Mouse (Mus musculus): ENCODE measurements around the gene Serpinc1. TPM values are rescaled to one million over a fixed set of nuclear protein-coding genes. Genes with fewer than 3 reads are reported as not detected.
"Not testable (repeated sequence)": the region's sequence is repeated elsewhere in the genome, so short reads cannot be mapped to it uniquely, and the experiment has no call there.

The Serpinc1 gene
- 10 to 100 TPM in 6 of 26 experiments, 1 to 10 TPM in 20; 3.6 to 14.5 (median 7.2) TPM for total RNA-seq (2018; cell fraction: chromatin; rRNA removed)
- under 1 TPM in 20 of 26 experiments, not detected in 6; 0.05 to 0.62 (median 0.25) TPM for total RNA-seq (2018; cell fraction: cytosol; rRNA removed)
- total RNA-seq (2018; cell fraction: nucleus; rRNA removed): 10 to 100 TPM in 2 of 26 experiments, 1 to 10 TPM in 24; 1.5 to 10.2 (median 4.6) TPM
- 0.33 to 0.57 TPM (median 0.42 TPM) in 3 replicates for polyA plus RNA-seq (2018)

GRCm38 (mm10) chr1:160978071-160978735 is at the start of gene Serpinc1:
Gene Serpinc1, plus strand, starts transcription at chr1:160978585.
- no peak within 1 kb of the TSS for H3K4me3 ChIP-seq (ENCODE audit: inconsistent target)
- H3K27ac ChIP-seq: no peak within 1 kb of the TSS
- 70% methylated on average over 4 of the region's 4 CpGs for WGBS (ENCODE audit: missing documents)
- H3K36me3 ChIP-seq (ENCODE audit: inconsistent target): peaks cover 7% of the 10 kb centered on the region; the same call in 1 of the 2 replicates
- no peaks in the 10 kb centered on the region for H3K79me2 ChIP-seq (ENCODE audit: inconsistent target)

GRCm38 (mm10) chr1:160931320-160931719 is 47.1 kb upstream of the Serpinc1 start:
- H3K4me3 ChIP-seq (ENCODE audit: inconsistent target): no peak overlapping the region
- H3K27ac ChIP-seq: no peak overlapping the region
- H3K79me2 ChIP-seq (ENCODE audit: inconsistent target): peaks cover 73% of the 10 kb centered on the region
- H3K36me3 ChIP-seq (ENCODE audit: inconsistent target): peaks cover 22% of the 10 kb centered on the region

- H3K4me3 ChIP-seq (ENCODE audit: inconsistent target): no peak overlapping the region
- no peak overlapping the region for H3K27ac ChIP-seq
- peaks cover 38% of the 10 kb centered on the region for H3K36me3 ChIP-seq (ENCODE audit: inconsistent target)
- 88% methylated on average over 4 of the region's 4 CpGs for WGBS (ENCODE audit: missing documents)
- H3K79me2 ChIP-seq (ENCODE audit: inconsistent target): peaks cover 53% of the 10 kb centered on the region
Measured at GRCm38 (mm10) chr1:160933896-160934482, 44.4 kb upstream of the Serpinc1 start.

DNA sequence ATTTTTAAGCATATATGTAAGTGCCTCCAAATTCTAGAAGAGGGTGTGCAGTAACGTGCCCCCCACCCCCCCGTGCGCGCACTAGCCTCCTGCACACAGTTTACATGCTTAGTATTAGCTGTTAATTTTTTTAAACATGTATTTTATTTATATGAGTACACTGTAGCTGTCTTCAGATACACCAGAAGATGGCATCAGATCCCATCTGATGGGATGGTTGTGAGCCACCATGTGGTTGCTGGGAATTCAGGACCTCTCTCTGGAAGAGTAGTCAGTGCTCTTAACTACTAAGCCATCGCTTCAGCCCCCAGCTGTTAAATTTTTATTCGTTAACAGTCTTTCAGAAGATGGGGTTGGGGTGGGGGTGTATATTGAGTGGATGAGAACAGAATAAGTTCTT is 42.8 kb upstream of the Serpinc1 start:
- Histone ChIP-seq H3K27ac (no peak overlapping the region), H3K79me2 (ENCODE audit: inconsistent target) (peaks cover 41% of the 10 kb centered on the region; the same call in 1 of the 2 replicates), H3K4me3 (ENCODE audit: inconsistent target) (no peak overlapping the region), H3K36me3 (ENCODE audit: inconsistent target) (peaks cover 43% of the 10 kb centered on the region)
- WGBS (ENCODE audit: missing documents): 90% methylated on average over 3 of the region's 6 CpGs

DNA sequence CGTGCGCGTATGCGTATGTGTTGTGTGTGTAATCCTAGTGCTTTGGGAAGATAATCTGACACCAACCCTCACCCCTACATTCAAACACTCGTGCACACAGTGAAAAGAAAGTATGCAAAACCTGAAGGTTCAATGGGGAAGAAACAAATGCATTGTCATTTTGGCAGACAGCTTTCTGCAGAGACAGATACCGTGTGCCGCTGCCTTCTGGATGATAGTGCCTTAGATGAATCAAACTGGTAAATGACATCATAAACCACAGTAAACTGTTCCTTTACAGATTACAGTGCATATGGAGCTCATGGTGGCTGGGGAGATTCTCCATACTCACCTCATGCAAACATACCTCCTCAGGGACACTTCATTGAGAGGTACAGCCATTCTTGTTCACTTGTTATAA is 15.2 kb upstream of the Serpinc1 start:
- WGBS (ENCODE audit: missing documents): 97% methylated on average over 7 of the region's 7 CpGs
- no peaks in the 10 kb centered on the region for H3K79me2 ChIP-seq (ENCODE audit: inconsistent target)
- peaks cover 82% of the 10 kb centered on the region for H3K36me3 ChIP-seq (ENCODE audit: inconsistent target)
- no peak overlapping the region for H3K4me3 ChIP-seq (ENCODE audit: inconsistent target)
- H3K27ac ChIP-seq: no peak overlapping the region

- Histone ChIP-seq H3K4me3 (ENCODE audit: inconsistent target) (no peak overlapping the region), H3K79me2 (ENCODE audit: inconsistent target) (no peaks in the 10 kb centered on the region), H3K36me3 (ENCODE audit: inconsistent target) (peaks cover 75% of the 10 kb centered on the region), H3K27ac (no peak overlapping the region)
- 100% methylated on average over 1 of the region's 1 CpGs for WGBS (ENCODE audit: missing documents)
Measured at GRCm38 (mm10) chr1:160967268-160967667, 11.1 kb upstream of the Serpinc1 start.

DNA sequence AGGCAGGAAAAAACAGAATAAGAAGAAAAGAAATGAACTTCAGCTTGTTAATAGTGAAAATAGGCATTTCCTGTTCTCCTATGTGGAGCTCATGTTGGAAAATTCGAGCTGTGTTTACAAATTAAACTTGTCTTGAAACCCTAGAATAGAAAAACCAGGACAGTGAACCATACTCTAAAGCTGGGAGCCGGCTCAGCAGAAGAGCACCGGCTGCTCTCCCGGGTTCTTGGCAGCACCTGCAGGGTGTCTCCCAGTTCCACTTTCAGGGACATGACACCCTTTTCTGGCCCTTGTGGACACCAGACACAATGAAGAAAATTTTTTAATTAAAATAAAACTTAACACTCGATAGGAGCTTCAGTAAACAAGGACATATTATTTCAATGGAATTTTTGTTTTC is 9.7 kb upstream of the Serpinc1 start:
- 92% methylated on average over 5 of the region's 5 CpGs for WGBS (ENCODE audit: missing documents)

GRCm38 (mm10) chr1:160980021-160980420 is 1.6 kb downstream of the Serpinc1 start:
- Histone ChIP-seq H3K36me3 (ENCODE audit: inconsistent target) (no peaks in the 10 kb centered on the region), H3K4me3 (ENCODE audit: inconsistent target) (no peak overlapping the region), H3K27ac (no peak overlapping the region), H3K79me2 (ENCODE audit: inconsistent target) (no peaks in the 10 kb centered on the region)
- WGBS (ENCODE audit: missing documents): 61% methylated on average over 5 of the region's 5 CpGs

More for the DNA sequence above, 9.7 kb upstream of the Serpinc1 start:
- H3K4me3 ChIP-seq (ENCODE audit: inconsistent target): no peak overlapping the region
- no peaks in the 10 kb centered on the region for H3K79me2 ChIP-seq (ENCODE audit: inconsistent target)
- no peak overlapping the region for H3K27ac ChIP-seq
- peaks cover 66% of the 10 kb centered on the region for H3K36me3 ChIP-seq (ENCODE audit: inconsistent target)

- Histone ChIP-seq H3K27ac (no peak overlapping the region), H3K4me3 (ENCODE audit: inconsistent target) (no peak overlapping the region), H3K79me2 (ENCODE audit: inconsistent target) (no peaks in the 10 kb centered on the region), H3K36me3 (ENCODE audit: inconsistent target) (no peaks in the 10 kb centered on the region)
- WGBS (ENCODE audit: missing documents): 95% methylated on average over 8 of the region's 8 CpGs
Measured at GRCm38 (mm10) chr1:160980537-160981234, 2.3 kb downstream of the Serpinc1 start.

GRCm38 (mm10) chr1:160981337-160981736 is 3.0 kb downstream of the Serpinc1 start:
- no peak overlapping the region for H3K4me3 ChIP-seq (ENCODE audit: inconsistent target)
- WGBS (ENCODE audit: missing documents): 100% methylated on average over 1 of the region's 4 CpGs
- H3K79me2 ChIP-seq (ENCODE audit: inconsistent target): no peaks in the 10 kb centered on the region
- no peak overlapping the region for H3K27ac ChIP-seq
- H3K36me3 ChIP-seq (ENCODE audit: inconsistent target): no peaks in the 10 kb centered on the region

GRCm38 (mm10) chr1:160982887-160983286 is 4.5 kb downstream of the Serpinc1 start:
- H3K79me2 ChIP-seq (ENCODE audit: inconsistent target): no peaks in the 10 kb centered on the region
- H3K27ac ChIP-seq: no peak overlapping the region
- no peaks in the 10 kb centered on the region for H3K36me3 ChIP-seq (ENCODE audit: inconsistent target)
- no peak overlapping the region for H3K4me3 ChIP-seq (ENCODE audit: inconsistent target)
- WGBS (ENCODE audit: missing documents): 83% methylated on average over 3 of the region's 3 CpGs

GRCm38 (mm10) chr1:160984731-160985130 is 6.3 kb downstream of the Serpinc1 start:
- not testable (repeated sequence) for H3K79me2 ChIP-seq (ENCODE audit: inconsistent target); H3K4me3 ChIP-seq (ENCODE audit: inconsistent target); H3K27ac ChIP-seq; H3K36me3 ChIP-seq (ENCODE audit: inconsistent target)
- WGBS (ENCODE audit: missing documents): 83% methylated on average over 1 of the region's 1 CpGs

DNA sequence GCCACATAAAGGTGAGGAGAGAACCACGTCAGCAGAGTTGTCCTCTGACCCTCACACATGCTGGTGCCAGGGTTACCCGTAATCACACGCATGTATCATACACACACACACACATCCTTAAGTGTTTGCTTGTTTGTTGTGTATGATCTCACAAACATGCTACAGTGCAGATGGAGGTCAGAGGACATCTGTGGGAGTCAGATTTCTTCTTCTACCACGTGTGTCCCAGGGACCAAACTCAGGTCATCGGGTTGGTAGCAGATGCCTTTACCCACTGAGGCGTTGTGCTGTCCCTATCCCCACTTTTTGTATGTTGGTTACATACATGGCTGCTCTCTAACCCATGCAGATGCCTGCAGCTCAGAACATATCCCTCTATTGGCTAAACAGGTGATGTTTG is 7.1 kb downstream of the Serpinc1 start:
- 93% methylated on average over 6 of the region's 6 CpGs for WGBS (ENCODE audit: missing documents)
- H3K4me3 ChIP-seq (ENCODE audit: inconsistent target): no peak overlapping the region

DNA sequence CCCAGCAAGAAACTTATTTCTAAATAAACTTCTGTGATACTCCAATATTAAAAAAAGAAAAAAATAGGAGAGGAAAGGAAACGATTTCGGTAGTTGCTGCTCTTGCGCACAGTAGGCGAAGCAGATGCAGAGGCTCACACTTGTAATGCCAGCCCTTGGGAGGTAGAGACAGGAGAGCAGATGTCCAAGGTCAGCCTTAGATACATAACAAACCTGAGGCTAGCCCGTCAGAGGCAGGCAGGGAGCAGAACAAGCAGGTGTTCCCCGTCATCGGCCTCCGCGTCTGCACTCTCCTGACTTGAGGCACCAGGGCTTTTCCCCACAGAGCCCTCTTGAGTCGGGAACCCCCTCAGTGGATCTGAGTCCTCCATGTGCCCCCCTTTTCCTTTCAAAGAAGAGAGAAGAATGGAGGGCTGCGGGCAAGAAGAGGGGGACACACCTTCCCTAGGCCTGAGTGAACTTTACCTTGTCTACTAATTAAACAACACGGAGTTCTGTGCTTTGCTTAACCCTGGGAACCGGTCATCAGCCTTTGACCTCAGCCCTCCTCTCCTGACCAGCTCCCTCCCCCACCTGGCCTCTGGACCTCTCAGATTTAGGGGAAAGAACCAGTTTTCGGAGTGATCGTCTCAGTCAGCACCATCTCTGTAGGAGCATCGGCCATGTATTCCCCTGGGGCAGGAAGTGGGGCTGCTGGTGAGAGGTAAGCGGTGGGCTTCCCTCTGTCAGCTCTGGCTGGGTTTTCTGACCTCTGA is 8.7 kb downstream of the Serpinc1 start:
- H3K4me3 ChIP-seq (ENCODE audit: inconsistent target): no peak overlapping the region
- no peak overlapping the region for H3K27ac ChIP-seq
- WGBS (ENCODE audit: missing documents): 94% methylated on average over 16 of the region's 17 CpGs
- H3K79me2 ChIP-seq (ENCODE audit: inconsistent target): no peaks in the 10 kb centered on the region
- no peaks in the 10 kb centered on the region for H3K36me3 ChIP-seq (ENCODE audit: inconsistent target)

More for the DNA sequence above, 7.1 kb downstream of the Serpinc1 start:
- Histone ChIP-seq H3K36me3 (ENCODE audit: inconsistent target) (no peaks in the 10 kb centered on the region), H3K27ac (no peak overlapping the region), H3K79me2 (ENCODE audit: inconsistent target) (no peaks in the 10 kb centered on the region)
